Mouse (Mus musculus): ENCODE results near the gene Rhbg.

Rhbg gene

GRCm38 (mm10) chr3:88255950-88256349 lies 1.4 kb upstream of the Rhbg start:
- DNase-seq = no peak

- no peak for DNase-seq
These were observed 1.8 kb downstream of the Rhbg start for GRCm38 (mm10) chr3:88252739-88253138.

GRCm38 (mm10) chr3:88248406-88248805 lies 6.1 kb downstream of the Rhbg start:
- no peak for DNase-seq

GRCm38 (mm10) chr3:88247666-88248065 lies 6.8 kb downstream of the Rhbg start:
- DNase-seq = no peak

GRCm38 (mm10) chr3:88245811-88246210 lies 8.7 kb downstream of the Rhbg start:
- peak; percentile 77 for DNase-seq

GRCm38 (mm10) chr3:88244071-88244470 lies 10.4 kb downstream of the Rhbg start:
- peak; percentile 51 for DNase-seq

- peak; percentile 79 for DNase-seq
These were observed 12.0 kb downstream of the Rhbg start for GRCm38 (mm10) chr3:88242531-88242930.

- DNase-seq = no peak
These were observed 13.3 kb downstream of the Rhbg start for GRCm38 (mm10) chr3:88241045-88241786.

- DNase-seq = no peak
These were observed 15.1 kb downstream of the Rhbg start for GRCm38 (mm10) chr3:88239446-88239845.

GRCm38 (mm10) chr3:88238866-88239391 lies 15.6 kb downstream of the Rhbg start:
- DNase-seq = no peak

- DNase-seq = peak; percentile 32
These were observed 16.8 kb downstream of the Rhbg start for GRCm38 (mm10) chr3:88237556-88238194.

- DNase-seq = no peak
These were observed 17.4 kb downstream of the Rhbg start for GRCm38 (mm10) chr3:88237161-88237555.

- DNase-seq = no peak
These were observed 18.9 kb downstream of the Rhbg start for GRCm38 (mm10) chr3:88235616-88236015.

- no peak for DNase-seq
These were observed 19.3 kb downstream of the Rhbg start for GRCm38 (mm10) chr3:88235216-88235615.

GRCm38 (mm10) chr3:88234041-88234440 lies 20.5 kb downstream of the Rhbg start:
- no peak for DNase-seq

- DNase-seq = no peak
These were observed 21.5 kb downstream of the Rhbg start for GRCm38 (mm10) chr3:88232851-88233649.

GRCm38 (mm10) chr3:88232301-88232702 lies 22.2 kb downstream of the Rhbg start:
- no peak for DNase-seq

- DNase-seq = no peak
These were observed 23.4 kb downstream of the Rhbg start for GRCm38 (mm10) chr3:88231061-88231641.

GRCm38 (mm10) chr3:88230262-88231047 lies 24.1 kb downstream of the Rhbg start:
- no peak for DNase-seq

GRCm38 (mm10) chr3:88229526-88229925 lies 25.0 kb downstream of the Rhbg start:
- no peak for DNase-seq

- DNase-seq = no peak
These were observed 25.6 kb downstream of the Rhbg start for GRCm38 (mm10) chr3:88228906-88229305.

GRCm38 (mm10) chr3:88227976-88228375 lies 26.5 kb downstream of the Rhbg start:
- no peak for DNase-seq
